16 mouse cellular contexts compared by ENCODE assay signal in the genomic region with DNA sequence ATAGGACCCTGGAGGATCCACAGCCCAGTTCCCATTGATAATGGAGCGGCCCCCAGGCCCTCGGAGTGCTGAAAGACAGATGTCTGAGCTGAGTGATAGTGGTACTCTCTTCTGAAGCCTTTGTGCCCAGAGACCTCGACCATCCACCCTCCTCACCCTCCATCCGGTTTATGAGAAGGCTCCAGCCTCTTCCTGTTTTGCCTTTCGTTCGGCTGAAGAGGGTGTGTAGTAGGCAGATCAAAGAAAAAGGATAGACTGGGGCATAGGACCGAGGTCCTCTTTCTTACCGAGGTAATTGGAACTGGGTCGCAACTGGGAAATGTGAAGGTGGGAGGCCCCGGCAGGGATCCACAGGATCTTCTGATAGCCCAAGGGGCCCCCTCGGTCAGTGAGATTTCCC. TPM values are rescaled to one million over a fixed set of nuclear protein-coding genes. Genes with fewer than 3 reads are reported as not detected.
DNase-seq lines count a peak whose midpoint lies in the region; ATAC-seq and TF ChIP-seq lines count a peak whose summit lies in the region.
"Had no signal": no experiment of that assay in that cellular context is flagged by ENCODE, and none has a peak within 500 bp of the region (broad histone marks: within the 10 kb centered on the region; RNA-seq: fewer than 3 reads in every experiment).

No protein-coding gene starts in this region.

- peaks cover 35% of the 10 kb centered on the region for H3K4me1 ChIP-seq in heart, embryonic 16.5 days (ENCODE audit: control insufficient read depth, insufficient read depth, low read length)
- H3K4me1 ChIP-seq in neural tube, embryonic 12.5 days, result peaks cover 20% of the 10 kb centered on the region
- H3K4me1 ChIP-seq in ES-E14 (ENCODE audit: control insufficient read depth in 2 of 2, insufficient read depth in 2 of 2, low read length in 2 of 2, poor library complexity in 1 of 2), result peaks cover 5 to 33% of the 10 kb centered on the region in 2 experiments
- peaks cover 25% of the 10 kb centered on the region for H3K4me1 ChIP-seq in limb, embryonic 13.5 days

- H3K9me3 ChIP-seq in heart, embryonic 16.5 days (replicated peaks; ENCODE audit: control insufficient read depth, low read length), result no peaks in the 10 kb centered on the region
- H3K9me3 ChIP-seq in neural tube, embryonic 12.5 days, result no peaks in the 10 kb centered on the region
- no peaks in the 10 kb centered on the region for H3K9me3 ChIP-seq in ES-E14 (ENCODE audit: control insufficient read depth, insufficient read depth, low read depth, low read length)
- H3K9me3 ChIP-seq in limb, embryonic 13.5 days, result no peaks in the 10 kb centered on the region
- H3K9me3 ChIP-seq: G1E had no signal

- no peak for ATAC-seq in heart, embryonic 16.5 days (replicated peaks; ENCODE audit: extremely low read depth, insufficient read depth, low FRiP score)
- ATAC-seq in neural tube, embryonic 12.5 days (ENCODE audit: low FRiP score, low read depth), result no peak
- ATAC-seq in limb, embryonic 13.5 days (ENCODE audit: low FRiP score, low read depth), result no peak

- H3K9ac ChIP-seq in heart, embryonic 16.5 days (ENCODE audit: low read length), result 0 out of 2 replicates have a peak overlapping the region, but pooled peaks have one; percentile 24
- H3K9ac ChIP-seq in neural tube, embryonic 12.5 days, result 0 out of 2 replicates have a peak overlapping the region, but pooled peaks have one; percentile 17
- peak overlapping the region; percentile 40 for H3K9ac ChIP-seq in ES-E14 (ENCODE audit: insufficient read depth, low read depth, low read length, poor library complexity, severe bottlenecking)
- peak overlapping the region; percentile 1; the same call in 1 of the 2 replicates for H3K9ac ChIP-seq in limb, embryonic 13.5 days

- intact Hi-C loops in heart, postnatal 25 days (cut with DNase I), result no loop called here

- H3K4me3 ChIP-seq in heart, embryonic 16.5 days (ENCODE audit: low read length), result no peak overlapping the region
- H3K4me3 ChIP-seq in neural tube, embryonic 12.5 days, result no peak overlapping the region
- peak overlapping the region; percentile 23 to 54 for H3K4me3 ChIP-seq in ES-E14 (ENCODE audit: insufficient read depth in 1 of 2, low read depth in 1 of 2, low read length in 2 of 2, poor library complexity in 1 of 2, severe bottlenecking in 1 of 2)
- H3K4me3 ChIP-seq in limb, embryonic 13.5 days, result no peak overlapping the region
- H3K4me3 ChIP-seq: layer of hippocampus, adult 2 months; myocyte had no signal

- H3K27me3 ChIP-seq in heart, embryonic 16.5 days (ENCODE audit: control insufficient read depth, insufficient read depth, low read length), result no peaks in the 10 kb centered on the region
- peaks cover 2% of the 10 kb centered on the region; the same call in 1 of the 2 replicates for H3K27me3 ChIP-seq in neural tube, embryonic 12.5 days (replicated peaks)
- H3K27me3 ChIP-seq in limb, embryonic 13.5 days, result no peaks in the 10 kb centered on the region

- in situ Hi-C loops in ES-E14 (cut with MboI; ENCODE audit: low sequenced_read_pairs in 2 of 2, unreplicated experiment in 2 of 2), result no loop called here

- H3K36me3 ChIP-seq in heart, embryonic 16.5 days (ENCODE audit: control insufficient read depth, insufficient read depth), result no peaks in the 10 kb centered on the region
- H3K36me3 ChIP-seq in neural tube, embryonic 12.5 days, result peaks cover 5% of the 10 kb centered on the region
- no peaks in the 10 kb centered on the region for H3K36me3 ChIP-seq in ES-E14 (ENCODE audit: control insufficient read depth, insufficient read depth, low read length, poor library complexity, severe bottlenecking)
- H3K36me3 ChIP-seq in limb, embryonic 13.5 days, result peaks cover 21% of the 10 kb centered on the region

- 20% methylated on average over 11 of the region's 11 CpGs for WGBS in heart, embryonic 16.5 days
- 48% methylated on average over 11 of the region's 11 CpGs for WGBS in neural tube, embryonic 12.5 days
- 27% methylated on average over 11 of the region's 11 CpGs for WGBS in limb, embryonic 13.5 days

- DNase-seq in heart, postnatal 25 days (ENCODE audit: low spot score), result no peak
- no peak for DNase-seq in neural tube, embryonic 10.5 days (ENCODE audit: extremely low spot score, low spot score)
- DNase-seq in ES-E14 (ENCODE audit: low read depth, low spot score), result no peak
- DNase-seq in gastrocnemius, adult 8-10 months (ENCODE audit: low spot score in 2 of 2), result no peak
- no peak for DNase-seq in adrenal gland, postnatal 14 days
- DNase-seq: cerebellum, adult 2 months; embryo, embryonic 11 days; retina, postnatal 1 day; spleen, adult 18-20 months had no signal

- no peak overlapping the region for H3K27ac ChIP-seq in heart, embryonic 16.5 days (ENCODE audit: low read length)
- H3K27ac ChIP-seq in neural tube, embryonic 12.5 days, result peak overlapping the region; percentile 15; the same call in 1 of the 2 replicates
- H3K27ac ChIP-seq in ES-E14 (ENCODE audit: insufficient read depth, low read depth, low read length, poor library complexity, severe bottlenecking), result no peak overlapping the region
- no peak overlapping the region for H3K27ac ChIP-seq in limb, embryonic 13.5 days
- H3K27ac ChIP-seq: layer of hippocampus, adult 2 months had no signal

- no peak overlapping the region for H3K4me2 ChIP-seq in heart, embryonic 16.5 days (ENCODE audit: low read depth, low read length)
- H3K4me2 ChIP-seq in neural tube, embryonic 12.5 days (replicated peaks), result no peak overlapping the region
- no peak overlapping the region for H3K4me2 ChIP-seq in limb, embryonic 13.5 days (replicated peaks)

TF ChIP-seq in ES-E14, 5 proteins besides CTCF, POLR2A, EP300 and RAD21:
- TF ChIP-seq ZNF384 (IDR thresholded peaks at IDR 0.05; ENCODE audit: low read depth, low read length) (no peak), ZC3H11A (IDR thresholded peaks at IDR 0.05; ENCODE audit: borderline replicate concordance, low read depth, low read length) (no peak), MAFK (IDR thresholded peaks at IDR 0.05; ENCODE audit: insufficient read depth, low read depth, low read length) (no peak), CHD2 (IDR thresholded peaks at IDR 0.05; ENCODE audit: low read depth, low read length) (no peak), HCFC1 (IDR thresholded peaks at IDR 0.05; ENCODE audit: borderline replicate concordance, insufficient read depth, low read length) (no peak)

RNA-seq across cellular contexts. Expression of a gene that starts 6.4 kb away (rescaled TPM):
- 8.5 and 13.7 TPM in 2 replicates for polyA plus RNA-seq in heart, embryonic 16.5 days (2015; fragmentation: Nextera tagmentation; extraction: Ambion mirVana)
- 10 to 100 TPM; 52.6 to 64.6 TPM for total RNA-seq in heart, postnatal 25 days (2021)
- 0.96 and 1.3 TPM in 2 replicates for polyA plus RNA-seq in neural tube, embryonic 12.5 days (2016; fragmentation: Nextera tagmentation; extraction: Ambion mirVana)
- 1.9 and 5.0 TPM in 2 replicates for total RNA-seq in ES-E14 (2012; rRNA removed)
- polyA plus RNA-seq in limb, embryonic 13.5 days (2015; fragmentation: Nextera tagmentation; extraction: Ambion mirVana), result 2.7 and 4.1 TPM in 2 replicates
- 10 to 100 TPM; 13.8 to 23.4 (median 18.2) TPM for total RNA-seq in gastrocnemius, adult 8-10 months (2022)
- 6.6 and 8.4 TPM in 2 replicates for total RNA-seq in adrenal gland, postnatal 14 days (2021)
- total RNA-seq: hematopoietic stem cell, adult 5-6 weeks had no signal
- polyA plus RNA-seq: G1E had no signal

RNA-seq across cellular contexts. Expression of a gene that starts 22.8 kb away (rescaled TPM):
- 31.9 and 38.3 TPM in 2 replicates for polyA plus RNA-seq in heart, embryonic 16.5 days (2015; fragmentation: Nextera tagmentation; extraction: Ambion mirVana)
- total RNA-seq in heart, postnatal 25 days (2021), result 100 to 1,000 TPM; 128 to 152 TPM
- polyA plus RNA-seq in neural tube, embryonic 12.5 days (2016; fragmentation: Nextera tagmentation; extraction: Ambion mirVana), result 87.0 and 91.1 TPM in 2 replicates
- 207 and 253 TPM in 2 replicates for total RNA-seq in ES-E14 (2012; rRNA removed)
- polyA plus RNA-seq in limb, embryonic 13.5 days (2015; fragmentation: Nextera tagmentation; extraction: Ambion mirVana), result 42.3 and 43.4 TPM in 2 replicates
- total RNA-seq in gastrocnemius, adult 8-10 months (2022), result 100 to 1,000 TPM in 3 of 4 experiments, 10 to 100 TPM in 1; 95.7 to 113 (median 106) TPM
- total RNA-seq in adrenal gland, postnatal 14 days (2021), result 151 and 187 TPM in 2 replicates

RNA-seq across cellular contexts. Expression of a gene that starts 56.6 kb away (rescaled TPM):
- polyA plus RNA-seq in heart, embryonic 16.5 days (2015; fragmentation: Nextera tagmentation; extraction: Ambion mirVana), result 51.1 and 53.0 TPM in 2 replicates
- 10 to 100 TPM; 67.4 to 72.2 TPM for total RNA-seq in heart, postnatal 25 days (2021)
- polyA plus RNA-seq in neural tube, embryonic 12.5 days (2016; fragmentation: Nextera tagmentation; extraction: Ambion mirVana), result 95.0 and 95.8 TPM in 2 replicates
- 54.1 and 56.8 TPM in 2 replicates for total RNA-seq in ES-E14 (2012; rRNA removed)
- polyA plus RNA-seq in limb, embryonic 13.5 days (2015; fragmentation: Nextera tagmentation; extraction: Ambion mirVana), result 86.8 and 91.5 TPM in 2 replicates
- 100 to 1,000 TPM; 104 to 118 (median 108) TPM for total RNA-seq in gastrocnemius, adult 8-10 months (2022)
- total RNA-seq in adrenal gland, postnatal 14 days (2021), result 72.6 and 74.5 TPM in 2 replicates

RNA-seq across cellular contexts. Expression of a gene that starts 58.0 kb away (rescaled TPM):
- polyA plus RNA-seq in heart, embryonic 16.5 days (2015; fragmentation: Nextera tagmentation; extraction: Ambion mirVana), result 44.1 and 49.2 TPM in 2 replicates
- total RNA-seq in heart, postnatal 25 days (2021), result 10 to 100 TPM; 52.1 to 60.8 TPM
- 18.8 and 19.8 TPM in 2 replicates for polyA plus RNA-seq in neural tube, embryonic 12.5 days (2016; fragmentation: Nextera tagmentation; extraction: Ambion mirVana)
- total RNA-seq in ES-E14 (2012; rRNA removed), result 4.1 and 13.4 TPM in 2 replicates
- 4.8 and 6.0 TPM in 2 replicates for polyA plus RNA-seq in limb, embryonic 13.5 days (2015; fragmentation: Nextera tagmentation; extraction: Ambion mirVana)
- total RNA-seq in gastrocnemius, adult 8-10 months (2022), result 10 to 100 TPM in 2 of 4 experiments, 1 to 10 TPM in 2; 6.0 to 16.6 (median 12.2) TPM
- total RNA-seq in adrenal gland, postnatal 14 days (2021), result 188 and 208 TPM in 2 replicates

Comparison
In these comparisons a context has a peak if more than half of its experiments do, and no peak if none do; other contexts are left out.
1. H3K4me3 ChIP-seq: peak in ES-E14 (2 of 2); none in heart, embryonic 16.5 days (single experiment), neural tube, embryonic 12.5 days (single experiment) and limb, embryonic 13.5 days (single experiment).
2. Peak in every context shown above with its lines, with median percentiles within 50 percentile points of each other: H3K9ac ChIP-seq.